Mouse (Mus musculus): Measurements from ENCODE around the gene Ovol2. TPM values are rescaled to one million over a fixed set of nuclear protein-coding genes. Genes with fewer than 3 reads are reported as not detected.

The Ovol2 gene
- polyA plus RNA-seq, 1 experiment from 2014 or later, result 0.60 TPM

DNA sequence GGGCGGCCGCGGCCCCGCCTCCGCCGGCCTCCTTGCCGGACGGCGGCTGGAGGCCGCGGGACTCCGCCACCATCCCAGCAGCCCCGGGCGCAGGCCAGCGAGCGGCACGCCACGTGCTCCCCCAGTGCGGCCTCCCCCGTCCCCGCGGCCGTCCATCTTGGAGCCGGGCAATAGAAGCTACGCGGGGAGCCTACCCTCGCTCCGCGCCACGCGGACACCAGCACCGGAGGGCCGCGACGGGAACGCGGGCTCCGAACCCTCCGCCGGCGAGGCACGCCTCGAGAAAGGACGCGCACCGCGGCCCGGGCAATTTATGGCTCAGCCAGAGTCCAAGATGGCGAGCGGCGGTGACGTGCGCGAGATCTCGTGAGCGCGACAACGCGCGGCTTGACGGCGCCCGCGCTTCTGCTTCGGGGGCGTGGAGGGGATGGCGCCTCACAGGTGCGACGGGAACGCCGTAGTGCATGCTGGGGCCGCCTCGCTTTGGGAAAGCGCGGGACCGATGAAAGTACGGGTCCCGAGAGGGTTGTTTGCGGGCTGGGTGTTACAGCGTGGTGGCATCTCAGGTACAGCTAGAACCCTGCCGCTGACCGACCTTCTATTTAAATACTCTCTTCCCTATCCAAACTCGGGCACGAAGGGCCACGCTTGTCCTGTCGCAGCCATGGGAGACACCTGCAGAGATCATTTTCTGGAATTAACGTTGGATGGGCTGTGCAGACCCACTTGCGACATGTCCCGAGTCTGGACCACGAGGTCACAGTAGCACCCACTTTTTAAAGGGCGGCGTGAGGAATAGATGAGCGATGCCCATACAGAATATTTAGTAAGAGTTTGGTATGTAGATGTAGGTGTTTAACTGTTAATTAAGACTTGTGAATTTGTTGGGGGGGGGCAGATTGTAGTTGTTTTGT lies 61.2 kb downstream of the Ovol2 start, which contains the start of the genes Mgme1 and Snx5:
Mgme1 (plus strand) TSS at position 157 of the 914 bp plus-strand sequence.
Snx5 (minus strand) TSS at position 400 of the 914 bp plus-strand sequence.
- peaks cover 38% of the 10 kb centered on the region for H3K4me1 ChIP-seq
- H3K4me3 ChIP-seq, result peak within 1 kb of the TSS; percentile 93
- peak; percentile 98 for DNase-seq (ENCODE audit: low spot score)
- 1% methylated on average over 93 of the region's 93 CpGs for WGBS
- no peaks in the 10 kb centered on the region for H3K9me3 ChIP-seq
- H3K36me3 ChIP-seq, result peaks cover 14% of the 10 kb centered on the region; the same call in 1 of the 2 replicates
- H3K27me3 ChIP-seq (ENCODE audit: insufficient read depth, poor library complexity, severe bottlenecking), result no peaks in the 10 kb centered on the region
- H3K27ac ChIP-seq, result peak within 1 kb of the TSS; percentile 99

DNA sequence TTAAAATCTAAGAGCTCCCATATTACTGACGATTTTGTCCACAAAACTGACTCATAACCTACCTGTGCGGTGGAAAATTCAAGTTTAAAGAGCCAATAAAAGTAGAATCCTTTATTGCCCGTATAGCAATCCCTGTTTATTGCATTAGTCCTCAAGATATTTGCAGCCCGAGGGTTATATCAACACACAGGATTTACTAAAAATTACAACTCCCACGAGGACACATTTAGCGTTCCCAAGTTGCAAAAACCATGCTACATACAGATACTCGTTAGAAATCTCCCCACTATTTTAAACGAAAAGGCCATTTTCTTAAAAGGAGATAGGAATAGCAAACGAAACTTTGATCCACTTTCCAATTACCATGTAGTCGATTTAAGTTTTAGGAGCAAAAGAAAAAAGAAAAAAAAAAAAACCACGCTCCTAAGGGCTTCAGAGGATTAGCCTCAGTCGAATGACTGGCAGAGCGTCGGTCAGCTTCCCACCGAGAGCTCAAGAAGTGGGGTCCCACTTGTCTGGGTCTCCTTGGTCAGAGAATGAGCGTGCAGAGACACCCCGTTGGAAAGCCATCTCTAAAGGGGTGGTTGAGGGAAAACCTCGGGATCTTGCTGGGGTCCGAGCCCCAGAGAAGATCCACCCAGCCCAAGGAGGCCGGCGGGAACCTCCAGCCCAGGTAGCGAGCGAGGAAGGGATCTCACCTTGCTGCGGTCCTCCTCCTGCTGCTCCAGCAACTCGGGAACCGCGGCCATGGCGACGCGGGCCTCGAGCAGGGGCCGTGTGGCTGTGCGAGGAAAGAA lies 62.1 kb downstream of the Ovol2 start:
- Histone ChIP-seq H3K4me3 (peak overlapping the region; percentile 93), H3K9me3 (no peaks in the 10 kb centered on the region), H3K27me3 (ENCODE audit: insufficient read depth, poor library complexity, severe bottlenecking) (no peaks in the 10 kb centered on the region), H3K4me1 (peaks cover 37% of the 10 kb centered on the region), H3K27ac (peak overlapping the region; percentile 99), H3K36me3 (peaks cover 19% of the 10 kb centered on the region)
- no peak for DNase-seq (ENCODE audit: low spot score)
- under 1% methylated on average over 33 of the region's 33 CpGs for WGBS

DNA sequence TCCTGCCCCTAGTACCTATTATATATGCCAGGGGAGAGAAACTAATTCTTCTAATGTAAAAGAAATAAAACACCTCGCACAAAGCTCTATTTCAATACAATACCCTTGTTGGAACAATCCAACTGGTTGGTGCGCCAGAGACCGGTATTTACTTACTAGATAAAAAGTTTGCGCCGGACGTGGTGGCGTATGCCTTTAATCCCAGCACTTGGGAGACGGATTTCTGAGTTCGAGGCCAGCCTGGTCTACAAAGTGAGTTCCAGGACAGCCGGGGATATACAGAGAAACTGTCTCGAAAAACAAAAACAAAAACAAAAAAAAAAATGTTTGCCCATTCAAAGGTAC lies 62.7 kb downstream of the Ovol2 start:
- under 1% methylated on average over 11 of the region's 11 CpGs for WGBS

DNA sequence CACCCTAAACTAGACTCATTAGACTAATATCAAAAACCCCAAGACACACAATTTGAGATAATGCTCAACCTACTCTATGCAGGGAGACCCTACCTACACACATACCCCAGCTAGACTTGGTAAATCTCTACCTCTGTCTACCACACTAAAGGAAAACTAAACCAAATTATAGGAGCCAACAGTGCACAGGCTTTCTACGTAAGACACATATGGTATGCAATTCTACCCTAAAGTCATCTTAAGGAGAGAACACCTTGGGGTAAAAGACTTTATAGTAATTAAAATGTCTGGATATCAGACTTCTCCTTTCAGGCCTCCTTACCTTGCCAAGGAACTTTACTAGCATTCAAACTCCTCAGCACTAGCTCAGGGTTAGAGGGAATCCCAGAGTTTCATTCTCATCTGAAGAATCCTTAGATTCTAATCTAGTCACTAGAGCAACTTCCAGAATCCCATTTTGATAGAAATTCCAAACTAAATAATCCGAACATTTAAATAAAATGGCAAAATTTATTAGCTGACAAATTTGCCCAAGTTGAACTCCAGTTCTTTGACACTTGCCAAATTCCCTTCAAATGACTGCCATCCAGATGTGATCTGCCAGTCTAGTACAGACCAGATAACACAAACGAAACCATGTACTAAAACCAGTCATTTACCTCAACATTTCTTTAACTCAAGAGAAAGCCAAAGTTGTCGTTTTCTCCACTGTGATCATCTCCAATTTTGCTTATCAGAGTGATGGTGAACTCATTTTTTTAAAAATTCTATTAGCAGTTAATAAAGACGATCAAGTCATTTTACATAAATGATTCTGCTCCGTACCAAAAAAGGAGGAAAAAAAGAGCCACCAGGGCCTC lies 63.3 kb downstream of the Ovol2 start:
- 9% methylated on average over 6 of the region's 6 CpGs for WGBS
- H3K4me1 ChIP-seq, result peaks cover 26% of the 10 kb centered on the region
- H3K27me3 ChIP-seq (ENCODE audit: insufficient read depth, poor library complexity, severe bottlenecking), result no peaks in the 10 kb centered on the region
- peaks cover 30% of the 10 kb centered on the region for H3K36me3 ChIP-seq
- H3K4me3 ChIP-seq, result peak overlapping the region; percentile 93
- no peak for DNase-seq (ENCODE audit: low spot score)
- peak overlapping the region; percentile 99 for H3K27ac ChIP-seq
- H3K9me3 ChIP-seq, result no peaks in the 10 kb centered on the region

More for the DNA sequence above, 62.7 kb downstream of the Ovol2 start:
- no peak for DNase-seq (ENCODE audit: low spot score)
- H3K4me1 ChIP-seq, result peaks cover 31% of the 10 kb centered on the region
- peak overlapping the region; percentile 93 for H3K4me3 ChIP-seq
- H3K9me3 ChIP-seq, result no peaks in the 10 kb centered on the region
- H3K27me3 ChIP-seq (ENCODE audit: insufficient read depth, poor library complexity, severe bottlenecking), result no peaks in the 10 kb centered on the region
- H3K36me3 ChIP-seq, result peaks cover 25% of the 10 kb centered on the region
- H3K27ac ChIP-seq, result peak overlapping the region; percentile 99

DNA sequence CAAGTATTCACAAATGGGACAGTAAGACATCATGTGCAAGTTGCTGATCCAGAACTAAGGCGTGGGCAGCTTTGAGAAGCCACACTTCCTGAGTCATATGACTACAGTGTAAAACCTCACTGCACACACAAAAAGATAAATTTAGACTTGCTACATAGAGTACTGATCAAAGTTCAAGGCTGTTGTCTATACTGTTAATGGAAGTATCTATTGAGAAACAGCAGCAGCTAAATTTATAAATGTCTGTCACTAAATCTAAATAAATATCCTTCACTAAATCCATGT lies 64.3 kb downstream of the Ovol2 start:
- Histone ChIP-seq H3K4me1 (peaks cover 30% of the 10 kb centered on the region), H3K27me3 (ENCODE audit: insufficient read depth, poor library complexity, severe bottlenecking) (no peaks in the 10 kb centered on the region), H3K4me3 (peak overlapping the region; percentile 93), H3K9me3 (no peaks in the 10 kb centered on the region), H3K36me3 (peaks cover 35% of the 10 kb centered on the region), H3K27ac (no peak overlapping the region)
- DNase-seq (ENCODE audit: low spot score), result no peak
- WGBS, result 40% methylated on average over 1 of the region's 1 CpGs

DNA sequence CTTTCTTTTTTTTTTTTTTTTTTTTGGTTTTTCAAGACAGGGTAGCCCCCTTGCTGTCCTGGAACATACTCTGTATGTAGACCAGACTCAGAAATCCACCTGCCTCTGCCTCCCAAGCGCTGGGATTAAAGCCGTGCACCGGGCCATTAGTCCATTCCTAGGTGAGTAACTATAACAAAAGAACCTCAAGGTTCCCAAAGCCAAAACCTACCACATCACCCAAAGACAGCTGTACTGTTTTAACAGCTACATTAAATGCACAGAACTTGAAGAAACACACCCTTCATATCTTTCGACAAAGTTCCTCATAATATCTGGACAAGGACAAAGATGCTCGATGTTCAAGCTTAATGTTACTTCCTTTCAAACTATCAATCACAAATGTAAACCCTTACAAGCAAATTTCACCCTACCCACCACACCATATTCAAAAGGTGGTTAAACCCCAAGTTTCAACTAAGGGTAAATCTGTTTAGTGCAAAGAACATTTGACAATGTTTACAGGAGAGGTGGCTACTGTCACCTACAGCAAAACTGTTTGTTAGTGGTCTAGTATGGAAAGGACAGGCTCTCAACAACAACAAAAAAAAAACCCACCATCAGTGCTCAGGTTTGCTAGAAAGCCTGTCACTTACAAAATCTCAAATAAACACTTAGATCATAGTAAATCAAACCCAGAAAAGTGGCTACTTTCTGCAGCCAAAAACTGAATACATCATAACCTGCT lies 64.8 kb downstream of the Ovol2 start:
- DNase-seq (ENCODE audit: low spot score), result no peak
- H3K36me3 ChIP-seq, result peaks cover 37% of the 10 kb centered on the region
- whole genome bisulfite sequencing, result 47% methylated on average over 5 of the region's 5 CpGs
- no peaks in the 10 kb centered on the region for H3K27me3 ChIP-seq (ENCODE audit: insufficient read depth, poor library complexity, severe bottlenecking)
- H3K27ac ChIP-seq, result no peak overlapping the region
- peak overlapping the region; percentile 93 for H3K4me3 ChIP-seq
- peaks cover 30% of the 10 kb centered on the region for H3K4me1 ChIP-seq
- H3K9me3 ChIP-seq, result no peaks in the 10 kb centered on the region

DNA sequence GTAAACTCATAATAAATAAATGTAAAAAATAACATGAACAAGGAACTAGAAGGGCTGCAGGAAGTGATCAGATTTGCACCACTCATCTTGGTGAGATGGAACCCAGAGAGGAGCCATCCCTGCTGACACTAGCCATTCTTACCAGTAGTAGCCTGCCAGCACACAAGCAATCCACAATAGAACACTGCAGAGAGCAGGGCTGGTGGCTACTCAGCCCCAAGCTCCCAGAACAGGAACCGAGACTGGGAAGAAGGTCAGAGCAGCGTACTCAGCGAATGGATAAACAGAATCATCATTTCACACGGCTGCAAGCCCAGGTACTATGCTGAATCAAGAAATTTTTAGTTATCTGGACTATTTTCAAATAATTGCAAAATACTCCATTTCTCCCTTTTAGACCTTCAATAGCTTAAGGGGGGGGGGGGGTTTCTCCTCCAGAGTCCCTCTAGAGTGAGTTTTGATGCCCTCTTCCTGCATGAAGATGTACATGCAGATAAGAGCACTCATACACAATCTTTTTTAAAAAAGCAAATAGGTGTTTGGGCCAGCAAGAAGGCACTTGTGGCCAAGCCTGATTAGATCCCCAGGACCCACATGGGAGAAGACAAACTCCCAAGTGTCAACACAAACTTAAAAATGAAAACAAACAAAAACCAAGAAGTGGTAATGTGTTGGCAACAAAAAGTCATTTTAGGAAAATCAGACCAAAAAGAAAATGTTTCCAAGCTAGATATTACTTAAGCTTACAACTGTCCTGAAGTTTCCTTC lies 65.8 kb downstream of the Ovol2 start:
- Histone ChIP-seq H3K27ac (no peak overlapping the region), H3K36me3 (peaks cover 47% of the 10 kb centered on the region), H3K4me3 (0 out of 2 replicates have a peak overlapping the region, but pooled peaks have one; percentile 15), H3K9me3 (no peaks in the 10 kb centered on the region), H3K27me3 (ENCODE audit: insufficient read depth, poor library complexity, severe bottlenecking) (no peaks in the 10 kb centered on the region), H3K4me1 (peaks cover 27% of the 10 kb centered on the region)
- no peak for DNase-seq (ENCODE audit: low spot score)
- 55% methylated on average over 4 of the region's 4 CpGs for WGBS

DNA sequence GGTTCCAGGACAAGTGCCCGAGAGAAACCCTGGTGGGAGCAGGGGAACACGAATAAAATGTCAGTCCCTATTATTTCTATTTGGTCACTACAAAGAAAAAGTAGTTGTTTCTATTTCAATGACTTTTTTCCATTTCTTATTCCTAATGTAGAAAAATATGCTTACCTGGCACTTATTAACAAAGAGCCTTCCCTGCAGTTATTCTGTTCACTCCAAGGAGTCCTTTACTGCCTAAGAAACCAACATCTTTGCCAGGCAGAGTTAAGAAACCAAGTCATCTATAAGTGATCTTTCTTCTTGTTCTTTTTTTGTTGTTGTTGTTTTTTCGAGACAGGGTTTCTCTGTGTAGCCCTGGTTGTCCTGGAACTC lies 66.8 kb downstream of the Ovol2 start:
- Histone ChIP-seq H3K27me3 (ENCODE audit: insufficient read depth, poor library complexity, severe bottlenecking) (no peaks in the 10 kb centered on the region), H3K4me3 (no peak overlapping the region), H3K9me3 (no peaks in the 10 kb centered on the region), H3K4me1 (peaks cover 24% of the 10 kb centered on the region), H3K27ac (no peak overlapping the region), H3K36me3 (peaks cover 57% of the 10 kb centered on the region)
- DNase-seq (ENCODE audit: low spot score), result no peak
- WGBS, result 76% methylated on average over 3 of the region's 3 CpGs

DNA sequence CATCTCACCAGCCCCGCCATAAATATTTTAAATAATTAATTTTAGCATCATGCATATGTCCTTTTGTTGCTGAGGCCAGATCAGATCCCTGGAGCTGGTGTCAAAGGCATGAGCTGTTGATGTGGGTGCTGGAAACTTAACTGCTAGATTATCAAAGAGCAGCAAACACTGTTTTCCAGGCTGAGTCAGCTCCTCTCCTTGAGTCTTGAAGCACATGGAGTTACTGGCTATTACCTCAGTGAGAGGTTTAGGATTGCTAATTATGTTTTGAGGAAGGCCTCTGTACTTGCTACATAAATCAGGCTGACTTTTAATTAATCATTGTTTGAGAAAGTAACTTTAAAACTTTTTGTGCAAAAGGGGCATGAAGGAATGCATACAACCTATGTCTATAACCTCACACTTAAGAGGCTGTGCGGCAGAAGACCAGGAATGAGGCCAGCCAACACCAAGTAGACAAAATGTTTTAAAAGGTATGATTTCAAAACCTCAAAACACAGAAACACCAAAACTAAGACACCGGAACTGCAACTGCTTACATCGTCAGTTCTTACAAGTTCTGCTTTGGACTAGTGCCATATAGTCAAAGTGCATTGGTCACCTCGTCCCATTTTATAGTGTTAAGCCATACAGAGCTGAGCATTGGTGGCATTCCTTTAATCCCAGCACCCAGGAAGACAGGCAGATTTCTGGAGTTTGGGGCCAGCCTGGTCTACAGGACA lies 67.4 kb downstream of the Ovol2 start:
- Histone ChIP-seq H3K9me3 (no peaks in the 10 kb centered on the region), H3K4me3 (no peak overlapping the region), H3K36me3 (peaks cover 63% of the 10 kb centered on the region), H3K27me3 (ENCODE audit: insufficient read depth, poor library complexity, severe bottlenecking) (no peaks in the 10 kb centered on the region), H3K27ac (no peak overlapping the region), H3K4me1 (peaks cover 24% of the 10 kb centered on the region)
- no peak for DNase-seq (ENCODE audit: low spot score)
- WGBS, result 85% methylated on average over 5 of the region's 5 CpGs

DNA sequence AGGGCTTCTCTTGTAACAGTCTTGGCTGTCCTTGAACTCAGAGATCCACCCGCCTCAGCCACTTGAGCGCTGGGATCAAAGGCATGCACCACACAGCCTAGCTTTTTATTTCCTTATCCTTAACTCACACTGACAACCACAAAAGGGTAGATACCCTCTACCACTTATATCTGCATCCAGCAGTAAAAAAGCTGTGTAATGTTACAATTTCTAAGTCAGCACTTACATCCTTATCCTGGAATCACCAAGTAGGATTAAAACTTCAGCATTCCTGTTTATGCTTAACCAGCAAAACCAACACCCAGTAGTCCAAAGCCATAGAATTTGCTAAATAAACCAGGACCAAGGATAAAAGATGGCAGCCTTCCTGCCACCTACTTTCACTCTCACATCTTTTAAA lies 69.1 kb downstream of the Ovol2 start:
- DNase-seq (ENCODE audit: low spot score), result no peak
- H3K9me3 ChIP-seq, result no peaks in the 10 kb centered on the region
- H3K4me1 ChIP-seq, result peaks cover 18% of the 10 kb centered on the region
- peaks cover 80% of the 10 kb centered on the region for H3K36me3 ChIP-seq
- H3K4me3 ChIP-seq, result no peak overlapping the region
- H3K27me3 ChIP-seq (ENCODE audit: insufficient read depth, poor library complexity, severe bottlenecking), result no peaks in the 10 kb centered on the region
- no peak overlapping the region for H3K27ac ChIP-seq
- 79% methylated on average over 2 of the region's 2 CpGs for WGBS
